Mouse (Mus musculus) cortical plate, adult 2 months (tissue): ENCODE results near the gene Fam129a. TPM values are rescaled to one million over a fixed set of nuclear protein-coding genes. Genes with fewer than 3 reads are reported as not detected.

Experiments used
- H3K27ac ChIP-seq: fragments of 200-500 bp; 2 replicates; pipeline ENCODE4 v1.5.1; 2012; ENCODE audit warnings: low read length, control low read depth, inconsistent platforms; ENCODE audit not compliant: insufficient read depth
- H3K4me1 ChIP-seq: fragments of 200-500 bp; 2 replicates; pipeline ENCODE4 v1.6.1; 2011; ENCODE audit warnings: low read length; ENCODE audit not compliant: control insufficient read depth, insufficient read depth
- H3K4me3 ChIP-seq: fragments of 200-500 bp; 2 replicates; pipeline ENCODE4 v1.5.1; 2011; ENCODE audit warnings: mild to moderate bottlenecking, low read length, control low read depth; ENCODE audit not compliant: insufficient read depth
- CTCF ChIP-seq: fragments of 200-500 bp; IDR thresholded peaks from 2 replicates; pipeline ENCODE4 v1.5.1; 2011; ENCODE audit warnings: mild to moderate bottlenecking, control low read depth, low read length; ENCODE audit not compliant: insufficient read depth; ENCODE audit errors: extremely low read depth
- POLR2A ChIP-seq: fragments of 200-500 bp; IDR thresholded peaks from 2 replicates; pipeline ENCODE4 v1.6.1; 2011; ENCODE audit warnings: mild to moderate bottlenecking, low read length, control low read depth; ENCODE audit not compliant: insufficient read depth; ENCODE audit errors: extremely low read depth
- polyA plus RNA-seq: library from polyadenylated mRNA; depleted of rRNA; stranded (reverse); fragments of >200 nt; gene quantifications from 2 replicates; pipeline ENCODE4 v1.2.3, GENCODE M21; 2012

The Fam129a gene
- polyA plus RNA-seq, 1 experiment: 1.6 TPM

- no peak overlapping the region for H3K4me3 ChIP-seq
- no peak for TF ChIP-seq POLR2A
- no peak for TF ChIP-seq CTCF
- 0 out of 2 replicates have a peak, but pooled peaks cover 2% of the 10 kb centered on the region for H3K4me1 ChIP-seq
- H3K27ac ChIP-seq: no peak overlapping the region
Measured at GRCm38 (mm10) chr1:151660251-151660650, 89.3 kb downstream of the Fam129a start.

GRCm38 (mm10) chr1:151660883-151661282, 89.9 kb downstream of the Fam129a start:
- H3K27ac ChIP-seq: no peak overlapping the region
- H3K4me1 ChIP-seq: 0 out of 2 replicates have a peak, but pooled peaks cover 2% of the 10 kb centered on the region
- TF ChIP-seq POLR2A (no peak), CTCF (no peak)
- H3K4me3 ChIP-seq: no peak overlapping the region

GRCm38 (mm10) chr1:151661684-151662439, 90.9 kb downstream of the Fam129a start:
- no peak overlapping the region for H3K4me3 ChIP-seq
- 0 out of 2 replicates have a peak, but pooled peaks cover 2% of the 10 kb centered on the region for H3K4me1 ChIP-seq
- TF ChIP-seq CTCF (no peak), POLR2A (no peak)
- H3K27ac ChIP-seq: no peak overlapping the region

GRCm38 (mm10) chr1:151662958-151663357, 92.0 kb downstream of the Fam129a start:
- H3K4me3 ChIP-seq: no peak overlapping the region
- H3K27ac ChIP-seq: no peak overlapping the region
- no peaks in the 10 kb centered on the region for H3K4me1 ChIP-seq
- no peak for TF ChIP-seq POLR2A
- TF ChIP-seq CTCF: no peak

GRCm38 (mm10) chr1:151664384-151664783, 93.4 kb downstream of the Fam129a start:
- no peak overlapping the region for H3K27ac ChIP-seq
- TF ChIP-seq CTCF (no peak), POLR2A (no peak)
- H3K4me1 ChIP-seq: no peaks in the 10 kb centered on the region
- H3K4me3 ChIP-seq: no peak overlapping the region

GRCm38 (mm10) chr1:151664837-151665431, 93.9 kb downstream of the Fam129a start:
- H3K4me1 ChIP-seq: no peaks in the 10 kb centered on the region

GRCm38 (mm10) chr1:151667351-151668074, 96.5 kb downstream of the Fam129a start:
- no peak overlapping the region for H3K4me3 ChIP-seq
- TF ChIP-seq POLR2A (no peak), CTCF (no peak)
- H3K4me1 ChIP-seq: no peaks in the 10 kb centered on the region
- no peak overlapping the region for H3K27ac ChIP-seq

More at GRCm38 (mm10) chr1:151664837-151665431, 93.9 kb downstream of the Fam129a start:
- H3K27ac ChIP-seq: no peak overlapping the region
- H3K4me3 ChIP-seq: no peak overlapping the region
- no peak for TF ChIP-seq POLR2A
- TF ChIP-seq CTCF: no peak

GRCm38 (mm10) chr1:151670006-151670591, 99.1 kb downstream of the Fam129a start:
- no peak overlapping the region for H3K27ac ChIP-seq
- H3K4me3 ChIP-seq: no peak overlapping the region
- no peak for TF ChIP-seq CTCF
- no peak for TF ChIP-seq POLR2A
- no peaks in the 10 kb centered on the region for H3K4me1 ChIP-seq

GRCm38 (mm10) chr1:151675684-151676083, 104.7 kb downstream of the Fam129a start:
- TF ChIP-seq POLR2A (no peak), CTCF (no peak)

More at GRCm38 (mm10) chr1:151675684-151676083, 104.7 kb downstream of the Fam129a start:
- Histone ChIP-seq H3K27ac (no peak overlapping the region), H3K4me3 (no peak overlapping the region), H3K4me1 (no peaks in the 10 kb centered on the region)
